Mouse (Mus musculus) hindbrain, embryonic 15.5 days (tissue): ENCODE measurements at regions not wholly inside any gene's neighbourhood (a gene's known extent, or its start where the extent isn't known, plus 50 kb on each side); places are given as distances from the start of the nearest gene placed in this dataset.

ENCODE experiments used
- ATAC-seq: fragments of 200-750 bp; cut with Nextera tagmentation; 2 replicates; pipeline ENCODE4 v1.8.0; 2017; ENCODE audit warnings: low read depth, moderate number of reproducible peaks, moderate TSS enrichment; ENCODE audit not compliant: low FRiP score
- H3K27ac ChIP-seq: fragments of 300-500 bp; sonication (generic); replicated peaks from 2 replicates; pipeline ENCODE4 v1.5.1; 2015; ENCODE audit warnings: mild to moderate bottlenecking, inconsistent platforms
- H3K27me3 ChIP-seq: fragments of 300-500 bp; sonication (generic); 2 replicates; pipeline ENCODE4 v1.6.1; 2015; ENCODE audit warnings: control low read depth, inconsistent platforms
- H3K36me3 ChIP-seq: fragments of 300-500 bp; sonication (generic); 2 replicates; pipeline ENCODE4 v1.6.1; 2015; ENCODE audit warnings: control low read depth, inconsistent platforms
- H3K4me1 ChIP-seq: fragments of 300-500 bp; sonication (generic); replicated peaks from 2 replicates; pipeline ENCODE4 v1.6.1; 2015; ENCODE audit warnings: control low read depth, inconsistent platforms
- H3K4me2 ChIP-seq: fragments of 300-500 bp; sonication (generic); 2 replicates; pipeline ENCODE4 v1.6.1; 2015; ENCODE audit warnings: moderate library complexity, mild to moderate bottlenecking, inconsistent platforms
- H3K4me3 ChIP-seq: fragments of 300-500 bp; sonication (generic); 2 replicates; pipeline ENCODE4 v1.5.1; 2015; ENCODE audit warnings: mild to moderate bottlenecking, inconsistent platforms
- H3K9ac ChIP-seq: fragments of 300-500 bp; sonication (generic); 2 replicates; pipeline ENCODE4 v1.6.1; 2015; ENCODE audit warnings: inconsistent platforms
- H3K9me3 ChIP-seq: fragments of 300-500 bp; sonication (generic); 2 replicates; pipeline ENCODE4 v1.6.1; 2016; ENCODE audit warnings: control low read depth, inconsistent platforms
- WGBS: fragments of 180-500 bp; shearing (Covaris S2); methylation state at CpG from one replicate; pipeline ENCODE4 v1.1.7; 2015; 5-methylcytosine and 5-hydroxymethylcytosine counted together

GRCm38 (mm10) chr12:14415543-14416181, 263.8 kb upstream of the Fam84a start:
- ATAC-seq = no peak
- Histone ChIP-seq H3K27ac (no peak overlapping the region), H3K36me3 (no peaks in the 10 kb centered on the region), H3K4me3 (no peak overlapping the region), H3K27me3 (no peaks in the 10 kb centered on the region), H3K4me2 (no peak overlapping the region), H3K9ac (no peak overlapping the region), H3K4me1 (no peaks in the 10 kb centered on the region), H3K9me3 (no peaks in the 10 kb centered on the region)
- 86% methylated on average over 3 of the region's 3 CpGs for WGBS

GRCm38 (mm10) chr12:14411102-14411501, 259.2 kb upstream of the Fam84a start:
- no peaks in the 10 kb centered on the region for H3K27me3 ChIP-seq
- no peaks in the 10 kb centered on the region for H3K9me3 ChIP-seq
- no peak overlapping the region for H3K4me3 ChIP-seq
- H3K4me1 ChIP-seq = no peaks in the 10 kb centered on the region
- no peak overlapping the region for H3K27ac ChIP-seq
- no peak for ATAC-seq
- no peak overlapping the region for H3K9ac ChIP-seq
- H3K36me3 ChIP-seq = no peaks in the 10 kb centered on the region
- WGBS = 91% methylated on average over 1 of the region's 1 CpGs
- H3K4me2 ChIP-seq = no peak overlapping the region

GRCm38 (mm10) chr12:14405796-14406195, 253.9 kb upstream of the Fam84a start:
- ATAC-seq = no peak

GRCm38 (mm10) chr12:14376211-14376610, 224.4 kb upstream of the Fam84a start:
- ATAC-seq = no peak
- Histone ChIP-seq H3K4me2 (no peak overlapping the region), H3K27ac (no peak overlapping the region), H3K27me3 (no peaks in the 10 kb centered on the region), H3K9me3 (no peaks in the 10 kb centered on the region), H3K9ac (no peak overlapping the region), H3K4me1 (no peaks in the 10 kb centered on the region), H3K4me3 (no peak overlapping the region), H3K36me3 (no peaks in the 10 kb centered on the region)
- 93% methylated on average over 6 of the region's 6 CpGs for WGBS

More at GRCm38 (mm10) chr12:14405796-14406195, 253.9 kb upstream of the Fam84a start:
- no peaks in the 10 kb centered on the region for H3K36me3 ChIP-seq
- H3K4me2 ChIP-seq = no peak overlapping the region
- H3K9me3 ChIP-seq = no peaks in the 10 kb centered on the region
- H3K4me3 ChIP-seq = no peak overlapping the region
- no peaks in the 10 kb centered on the region for H3K4me1 ChIP-seq
- H3K9ac ChIP-seq = no peak overlapping the region
- WGBS = 94% methylated on average over 1 of the region's 1 CpGs
- no peaks in the 10 kb centered on the region for H3K27me3 ChIP-seq
- no peak overlapping the region for H3K27ac ChIP-seq

- ATAC-seq = no peak
- WGBS = 46% methylated on average over 5 of the region's 5 CpGs
- H3K36me3 ChIP-seq = no peaks in the 10 kb centered on the region
Measured at GRCm38 (mm10) chr12:14338244-14338799, 186.5 kb upstream of the Fam84a start.

GRCm38 (mm10) chr12:14337813-14338212, 186.0 kb upstream of the Fam84a start:
- Histone ChIP-seq H3K27me3 (no peaks in the 10 kb centered on the region), H3K4me3 (no peak overlapping the region), H3K4me1 (no peaks in the 10 kb centered on the region), H3K9me3 (no peaks in the 10 kb centered on the region), H3K27ac (no peak overlapping the region), H3K36me3 (no peaks in the 10 kb centered on the region), H3K9ac (no peak overlapping the region), H3K4me2 (no peak overlapping the region)
- ATAC-seq = no peak
- WGBS = 57% methylated on average over 3 of the region's 3 CpGs

More at GRCm38 (mm10) chr12:14338244-14338799, 186.5 kb upstream of the Fam84a start:
- Histone ChIP-seq H3K9me3 (no peaks in the 10 kb centered on the region), H3K27ac (no peak overlapping the region), H3K4me3 (no peak overlapping the region), H3K9ac (no peak overlapping the region), H3K4me2 (no peak overlapping the region), H3K4me1 (no peaks in the 10 kb centered on the region), H3K27me3 (no peaks in the 10 kb centered on the region)

GRCm38 (mm10) chr12:14318693-14319092, 166.8 kb upstream of the Fam84a start:
- Histone ChIP-seq H3K4me1 (no peaks in the 10 kb centered on the region), H3K4me3 (no peak overlapping the region), H3K4me2 (no peak overlapping the region), H3K9ac (no peak overlapping the region), H3K27me3 (no peaks in the 10 kb centered on the region), H3K9me3 (no peaks in the 10 kb centered on the region), H3K27ac (no peak overlapping the region), H3K36me3 (no peaks in the 10 kb centered on the region)
- whole genome bisulfite sequencing = 88% methylated on average over 3 of the region's 3 CpGs
- ATAC-seq = no peak

- ATAC-seq = no peak
- H3K27ac ChIP-seq = no peak overlapping the region
- no peak overlapping the region for H3K4me2 ChIP-seq
- no peaks in the 10 kb centered on the region for H3K27me3 ChIP-seq
- H3K9me3 ChIP-seq = no peaks in the 10 kb centered on the region
- no peaks in the 10 kb centered on the region for H3K4me1 ChIP-seq
- H3K4me3 ChIP-seq = no peak overlapping the region
- no peaks in the 10 kb centered on the region for H3K36me3 ChIP-seq
- H3K9ac ChIP-seq = no peak overlapping the region
- WGBS = 70% methylated on average over 2 of the region's 2 CpGs
Measured at GRCm38 (mm10) chr12:14316392-14316791, 164.5 kb upstream of the Fam84a start.

GRCm38 (mm10) chr12:14315780-14316179, 163.9 kb upstream of the Fam84a start:
- Histone ChIP-seq H3K4me3 (no peak overlapping the region), H3K4me1 (no peaks in the 10 kb centered on the region), H3K9ac (no peak overlapping the region), H3K36me3 (no peaks in the 10 kb centered on the region), H3K4me2 (no peak overlapping the region), H3K27ac (no peak overlapping the region), H3K9me3 (no peaks in the 10 kb centered on the region), H3K27me3 (no peaks in the 10 kb centered on the region)
- WGBS = 55% methylated on average over 5 of the region's 5 CpGs
- ATAC-seq = peak; percentile 42; the same call in 1 of the 2 replicates

GRCm38 (mm10) chr12:14302366-14302930, 150.6 kb upstream of the Fam84a start:
- Histone ChIP-seq H3K27ac (no peak overlapping the region), H3K4me3 (no peak overlapping the region), H3K4me1 (no peaks in the 10 kb centered on the region), H3K27me3 (no peaks in the 10 kb centered on the region), H3K36me3 (no peaks in the 10 kb centered on the region), H3K9ac (no peak overlapping the region), H3K4me2 (no peak overlapping the region), H3K9me3 (no peaks in the 10 kb centered on the region)
- no peak for ATAC-seq
- 76% methylated on average over 2 of the region's 2 CpGs for WGBS

GRCm38 (mm10) chr12:14301676-14302365, 150.0 kb upstream of the Fam84a start:
- Histone ChIP-seq H3K36me3 (no peaks in the 10 kb centered on the region), H3K4me2 (no peak overlapping the region), H3K9ac (no peak overlapping the region), H3K27ac (no peak overlapping the region), H3K9me3 (no peaks in the 10 kb centered on the region), H3K27me3 (no peaks in the 10 kb centered on the region), H3K4me1 (no peaks in the 10 kb centered on the region), H3K4me3 (no peak overlapping the region)
- 82% methylated on average over 2 of the region's 2 CpGs for WGBS
- no peak for ATAC-seq

GRCm38 (mm10) chr12:14292083-14292482, 140.2 kb upstream of the Fam84a start:
- H3K36me3 ChIP-seq = no peaks in the 10 kb centered on the region
- no peaks in the 10 kb centered on the region for H3K9me3 ChIP-seq
- H3K4me1 ChIP-seq = no peaks in the 10 kb centered on the region
- H3K9ac ChIP-seq = no peak overlapping the region
- H3K27me3 ChIP-seq = no peaks in the 10 kb centered on the region
- H3K4me3 ChIP-seq = no peak overlapping the region
- H3K4me2 ChIP-seq = no peak overlapping the region
- H3K27ac ChIP-seq = no peak overlapping the region
- no peak for ATAC-seq
- 58% methylated on average over 3 of the region's 3 CpGs for WGBS
